Mouse (Mus musculus) cortical plate, adult 2 months (tissue): ENCODE results near the gene Diaph3.

ENCODE experiments used
- CTCF ChIP-seq: fragments of 200-500 bp; IDR thresholded peaks from 2 replicates; pipeline ENCODE4 v1.5.1; 2011; ENCODE audit warnings: mild to moderate bottlenecking, control low read depth, low read length; ENCODE audit not compliant: insufficient read depth; ENCODE audit errors: extremely low read depth
- POLR2A ChIP-seq: fragments of 200-500 bp; IDR thresholded peaks from 2 replicates; pipeline ENCODE4 v1.6.1; 2011; ENCODE audit warnings: mild to moderate bottlenecking, low read length, control low read depth; ENCODE audit not compliant: insufficient read depth; ENCODE audit errors: extremely low read depth

DNA sequence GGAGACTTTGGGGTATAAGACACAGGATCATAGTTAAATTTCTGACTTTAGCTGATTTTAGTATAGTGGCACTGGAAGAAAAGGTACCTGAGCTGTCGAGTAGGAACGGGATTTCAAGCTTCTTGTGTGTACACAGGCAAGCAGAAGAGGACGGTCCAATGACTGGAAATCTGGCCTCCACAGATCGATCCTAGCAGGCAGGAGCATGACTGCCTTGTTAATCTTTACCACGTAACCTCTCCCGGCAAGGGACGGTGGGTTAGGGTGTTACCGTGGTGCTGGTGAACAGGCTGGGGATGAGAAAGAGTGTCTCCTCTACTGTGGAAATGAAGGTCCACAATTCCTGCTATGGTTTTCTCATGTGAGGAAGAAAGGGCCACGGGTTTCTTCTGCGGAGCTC is 120.8 kb downstream of the Diaph3 start:
- TF ChIP-seq CTCF (no peak), POLR2A (no peak)
